Mouse (Mus musculus) testis, adult 2 months (tissue): ENCODE measurements around the gene Chil5.

Experiments
- CTCF ChIP-seq: fragments of 200-500 bp; IDR thresholded peaks from 2 replicates; pipeline ENCODE4 v1.5.1; 2012; ENCODE audit warnings: low read depth, mild to moderate bottlenecking, inconsistent platforms, low read length, moderate library complexity; ENCODE audit not compliant: control insufficient read depth, insufficient read depth, insufficient replicate concordance
- POLR2A ChIP-seq: fragments of 200-500 bp; IDR thresholded peaks from 2 replicates; pipeline ENCODE4 v1.6.1; 2012; ENCODE audit warnings: low read depth, mild to moderate bottlenecking, inconsistent platforms, low read length, moderate library complexity; ENCODE audit not compliant: control insufficient read depth

- TF ChIP-seq POLR2A (no peak), CTCF (no peak)
Measured at GRCm38 (mm10) chr3:105991653-105992283, 40.8 kb downstream of the Chil5 start.
